Mouse (Mus musculus): ENCODE results near the gene Hoxc5.

Gene Hoxc5

DNA sequence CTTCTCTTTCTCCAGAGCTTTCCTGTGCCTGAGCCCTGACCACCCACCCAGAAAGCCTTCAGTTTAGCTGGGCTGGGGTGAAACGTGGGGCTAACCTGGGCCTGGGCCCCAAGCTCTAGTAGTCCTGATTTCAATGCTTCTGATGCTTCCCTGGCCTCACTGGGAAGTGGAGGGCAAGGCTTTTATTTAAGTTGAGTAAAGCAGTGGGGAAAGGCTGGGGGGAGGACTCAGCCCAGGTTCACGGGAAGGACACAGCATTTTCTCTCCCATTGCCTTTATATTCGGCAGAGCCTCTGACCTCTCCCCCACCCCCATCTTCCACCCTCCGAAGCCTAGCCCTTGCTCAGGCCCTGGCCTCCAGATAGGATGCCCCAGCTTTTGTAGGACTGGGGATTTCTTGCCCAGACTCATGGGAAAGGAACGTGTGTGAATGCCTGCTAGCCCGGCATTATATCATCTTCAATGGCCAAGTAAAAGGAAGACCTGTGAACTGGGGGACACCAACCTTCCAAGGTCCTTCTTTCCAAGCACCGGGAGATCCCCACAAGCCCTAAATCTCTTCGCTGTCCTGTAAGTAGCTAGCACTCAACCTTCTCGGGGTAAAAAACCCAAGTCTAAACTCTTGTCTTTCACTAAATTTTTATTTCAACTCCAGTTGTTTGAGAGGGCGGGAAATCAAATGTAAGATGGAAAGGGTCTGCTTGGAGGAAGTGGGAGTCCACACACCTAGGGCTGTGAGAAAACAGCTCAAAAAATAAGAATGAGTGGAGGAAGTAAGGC, 71.6 kb downstream of the Hoxc5 start:
- DNase-seq (ENCODE audit: low spot score), result no peak

DNA sequence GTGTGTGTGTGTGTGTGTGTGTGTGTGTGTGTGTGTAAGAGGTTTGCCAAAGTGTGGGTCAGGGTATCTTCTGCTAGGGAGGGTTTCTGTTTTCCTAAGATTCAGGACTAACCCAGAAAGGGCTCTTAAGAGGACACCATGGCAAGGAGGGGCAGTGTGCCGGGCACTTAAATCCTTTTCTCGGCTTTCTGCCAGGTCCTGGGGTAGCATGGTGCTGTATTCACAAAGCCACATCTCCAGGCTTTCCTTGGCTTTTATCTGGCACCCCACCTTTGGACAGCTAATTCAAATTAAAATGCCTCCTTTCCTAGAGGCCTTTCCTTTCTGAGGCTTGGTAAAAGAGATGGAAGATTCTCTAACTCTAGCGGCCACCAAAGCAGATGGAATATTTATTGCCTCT, 72.4 kb downstream of the Hoxc5 start:
- DNase-seq (ENCODE audit: low spot score), result no peak

DNA sequence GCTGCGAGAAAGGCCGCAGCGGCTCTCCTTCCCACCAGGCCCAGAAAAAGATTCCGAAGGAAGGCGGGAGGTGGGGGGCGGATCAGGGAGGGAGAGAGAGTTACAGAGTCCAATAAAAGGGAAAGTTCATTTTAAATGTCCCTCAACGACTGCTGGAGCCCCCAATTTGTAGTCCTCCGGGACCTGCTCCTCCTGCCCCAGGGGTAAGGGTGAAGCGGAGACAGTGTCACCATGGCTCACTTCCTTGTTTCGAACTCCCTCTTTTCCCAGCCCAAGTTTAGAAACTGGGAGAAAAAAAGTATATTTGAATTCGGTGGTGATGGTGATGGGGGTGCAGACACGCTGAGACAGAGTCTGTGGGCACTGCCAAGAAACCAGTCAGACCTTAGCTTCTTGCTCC, 73.4 kb downstream of the Hoxc5 start:
- no peak for DNase-seq (ENCODE audit: low spot score)

DNA sequence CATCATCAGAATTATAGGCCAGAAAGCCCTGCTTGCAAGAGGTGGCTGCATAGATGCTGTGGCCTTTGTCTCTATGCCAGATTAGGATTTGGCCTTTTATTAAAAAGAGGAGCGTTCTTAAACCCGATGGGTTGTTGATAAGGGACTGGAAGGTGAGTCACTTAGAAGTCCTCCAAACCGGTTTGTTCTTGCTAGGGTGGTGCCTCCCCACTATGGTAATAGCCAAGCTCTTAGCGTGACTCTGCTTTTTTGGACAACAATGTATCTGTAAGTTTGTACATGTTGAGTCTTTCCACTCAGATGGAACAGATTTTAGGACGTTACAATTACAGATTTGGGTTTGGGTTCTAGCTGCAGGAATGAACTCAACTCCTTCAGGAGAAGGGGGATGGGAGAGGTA, 74.4 kb downstream of the Hoxc5 start:
- DNase-seq (ENCODE audit: low spot score), result no peak

DNA sequence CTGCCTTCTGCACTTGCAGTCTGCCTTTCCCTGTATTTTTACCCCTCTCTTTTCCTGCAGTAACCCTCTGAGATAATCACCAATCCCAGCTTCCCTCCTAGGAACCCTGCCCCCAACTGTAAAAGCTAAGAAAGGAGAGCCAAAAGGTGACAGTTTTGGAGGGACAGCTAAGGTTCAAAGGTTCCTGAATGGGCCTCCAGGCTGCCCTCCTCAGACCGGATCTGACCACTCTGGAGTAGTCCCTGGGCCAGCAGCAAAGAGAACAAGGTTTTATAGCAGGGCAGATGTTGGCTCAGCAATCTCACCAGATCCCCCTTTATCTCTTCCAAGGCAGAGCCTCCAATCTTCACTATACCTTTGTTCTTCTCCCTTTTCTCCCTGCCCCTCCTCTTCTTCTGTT, 75.0 kb downstream of the Hoxc5 start:
- no peak for DNase-seq (ENCODE audit: low spot score)

DNA sequence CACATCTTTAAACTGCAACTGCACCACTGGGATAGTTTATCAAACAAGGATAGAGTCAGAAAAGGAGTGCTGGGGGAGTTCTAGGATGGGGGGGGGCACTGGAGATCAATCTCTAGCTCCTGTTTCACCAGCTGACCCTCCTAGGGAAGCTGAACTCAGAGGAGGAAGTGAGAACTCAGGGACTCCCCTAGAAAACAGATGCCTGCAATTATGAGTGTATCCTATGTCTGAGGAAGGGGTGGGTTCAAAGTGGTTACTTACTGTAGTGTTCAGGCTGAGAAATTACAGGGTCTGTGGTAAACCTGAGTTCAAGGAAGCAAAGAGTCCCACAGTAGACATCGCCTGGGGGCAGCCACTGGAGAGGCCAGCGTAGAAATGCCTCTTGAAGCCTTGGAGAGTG, 84.4 kb downstream of the Hoxc5 start:
- DNase-seq (ENCODE audit: low spot score), result no peak

DNA sequence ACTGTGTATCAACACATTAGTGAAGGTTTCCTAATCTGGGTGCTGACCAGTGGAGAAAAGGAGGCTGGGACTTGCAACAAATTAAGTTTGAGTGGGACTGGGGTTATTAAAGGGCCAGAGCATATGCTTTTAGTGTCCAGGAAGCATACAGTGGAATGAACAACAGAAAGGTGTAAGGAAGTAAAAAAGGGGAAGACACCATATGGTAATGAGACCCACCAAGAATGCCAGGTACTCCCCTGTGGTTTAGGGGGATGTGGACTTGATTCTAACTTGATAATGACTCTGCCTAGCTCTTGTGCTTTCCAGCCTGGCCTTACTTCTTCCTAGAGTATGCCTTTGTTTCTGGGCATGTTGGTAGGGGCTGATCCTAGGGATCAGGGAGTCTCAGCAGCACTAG, 86.0 kb downstream of the Hoxc5 start:
- DNase-seq (ENCODE audit: low spot score), result no peak

DNA sequence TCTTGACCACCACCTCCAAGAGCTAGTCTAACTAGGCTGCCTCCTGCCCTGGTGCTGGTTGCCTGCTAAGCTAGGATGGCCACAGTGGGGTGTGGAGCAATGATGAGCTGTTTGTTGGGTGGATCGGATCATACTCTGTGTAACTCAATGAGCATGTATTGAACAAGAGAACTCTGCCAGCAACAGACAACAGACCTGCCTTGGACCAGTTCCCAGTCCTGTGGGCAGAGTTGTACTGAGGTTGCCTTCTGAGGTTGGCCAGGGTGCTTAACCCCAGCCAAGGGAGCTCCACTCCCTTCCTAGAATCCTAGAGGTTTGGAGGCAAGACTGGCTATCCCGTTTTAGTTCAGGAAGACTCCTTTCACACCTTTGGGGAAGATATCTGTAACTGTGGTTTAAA, 89.2 kb downstream of the Hoxc5 start:
- DNase-seq (ENCODE audit: low spot score), result no peak

DNA sequence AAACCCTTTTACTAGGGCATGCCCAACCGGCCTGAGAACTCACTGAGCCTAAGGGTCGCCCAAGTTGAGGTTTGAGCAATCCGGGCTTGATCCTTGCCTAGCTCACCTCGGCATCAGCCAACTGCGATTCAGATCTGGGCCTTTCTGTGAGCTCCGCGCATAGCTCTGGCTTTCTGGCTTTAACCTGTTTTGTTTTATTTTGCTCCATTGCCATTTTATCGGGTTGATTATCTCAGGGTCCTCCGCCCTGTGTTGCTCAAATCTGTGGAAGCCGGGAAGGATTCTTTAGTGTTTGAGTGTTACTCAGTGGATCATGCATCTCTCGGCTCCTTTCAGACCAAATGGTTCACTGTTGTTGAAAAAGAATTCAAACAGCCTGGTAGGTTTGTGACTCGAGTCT, 91.5 kb downstream of the Hoxc5 start:
- no peak for DNase-seq (ENCODE audit: low spot score)

DNA sequence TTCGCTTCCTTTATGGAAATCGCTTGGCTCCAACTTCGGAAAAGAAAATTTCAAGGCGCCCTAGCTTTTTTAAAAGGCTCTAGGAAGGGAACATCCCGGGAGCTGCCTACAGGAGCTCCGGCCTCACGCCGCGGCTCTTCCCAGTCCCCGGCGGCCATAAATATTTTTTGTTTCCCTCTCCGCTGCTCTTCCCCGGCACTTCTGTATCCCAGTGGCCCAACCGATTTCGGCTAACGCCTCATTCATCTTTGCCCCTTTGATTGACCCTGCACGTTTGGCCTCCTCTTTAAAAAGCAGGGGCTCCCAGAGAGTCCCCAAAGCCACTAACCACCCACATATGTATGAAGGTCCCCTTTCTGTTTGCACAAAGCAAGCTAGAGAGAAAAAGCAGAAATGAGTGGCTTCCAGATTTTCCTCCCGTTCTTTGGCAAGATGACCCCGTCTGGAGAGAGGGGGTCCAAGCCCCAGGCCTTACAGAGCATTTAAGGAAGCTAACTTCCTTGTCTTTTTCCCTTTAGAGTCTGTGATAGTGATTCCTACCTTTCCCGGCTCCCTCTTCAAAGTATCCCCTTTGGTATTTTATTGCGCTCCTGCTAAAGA, 92.2 kb downstream of the Hoxc5 start:
- DNase-seq (ENCODE audit: low spot score), result no peak

DNA sequence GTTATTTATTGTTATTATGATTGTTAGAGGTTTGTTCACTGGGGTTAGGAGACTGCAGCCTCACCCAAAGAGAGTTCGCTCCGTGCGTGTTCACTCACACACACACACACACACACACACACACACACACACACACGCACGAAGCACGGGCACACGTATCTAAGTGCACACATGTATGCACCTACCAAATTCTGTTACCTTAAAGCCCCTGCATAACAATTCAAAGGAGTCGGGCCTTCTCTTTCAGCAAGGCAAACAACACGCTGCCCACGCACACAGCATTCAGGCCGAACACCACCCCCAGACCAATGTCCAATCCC, 92.7 kb downstream of the Hoxc5 start:
- DNase-seq (ENCODE audit: low spot score), result no peak

DNA sequence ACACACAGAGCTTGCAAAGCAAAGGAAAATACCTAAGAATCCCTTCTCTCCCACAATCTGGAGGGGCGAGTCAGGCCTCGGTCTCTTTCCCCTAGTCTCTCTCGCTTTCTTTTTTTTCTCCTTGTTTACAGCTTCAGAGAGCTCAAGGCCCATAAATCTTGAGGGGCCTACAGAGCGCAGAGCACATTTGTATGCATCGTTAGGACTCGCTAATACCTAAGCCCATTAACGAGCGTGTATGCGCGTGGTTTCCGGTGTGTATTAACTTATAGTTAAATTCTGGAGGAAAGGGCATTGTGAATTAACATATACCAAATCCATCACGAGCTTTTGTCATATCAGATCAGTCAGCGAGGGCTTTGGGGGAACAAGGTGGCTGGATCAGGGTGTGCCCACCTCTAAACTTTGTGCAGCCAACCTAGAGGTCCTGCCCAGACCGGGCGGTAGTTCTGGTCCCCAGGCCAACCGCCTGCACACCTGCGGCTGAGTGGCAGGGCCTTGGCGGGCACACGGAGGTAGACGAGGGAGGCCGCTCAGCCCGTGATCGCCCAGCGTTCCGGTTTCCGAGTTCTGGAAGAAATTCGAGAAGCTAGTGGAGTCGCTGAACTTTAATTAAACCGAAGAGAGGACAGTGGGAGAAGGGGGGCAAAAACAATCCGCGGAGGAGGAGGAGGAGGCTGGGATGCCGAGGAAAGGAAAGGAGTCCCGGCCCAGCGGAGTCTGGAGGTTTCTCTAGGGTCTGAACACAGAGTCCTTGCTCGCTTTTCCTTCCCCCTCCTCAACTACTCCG, 93.3 kb downstream of the Hoxc5 start:
- no peak for DNase-seq (ENCODE audit: low spot score)

DNA sequence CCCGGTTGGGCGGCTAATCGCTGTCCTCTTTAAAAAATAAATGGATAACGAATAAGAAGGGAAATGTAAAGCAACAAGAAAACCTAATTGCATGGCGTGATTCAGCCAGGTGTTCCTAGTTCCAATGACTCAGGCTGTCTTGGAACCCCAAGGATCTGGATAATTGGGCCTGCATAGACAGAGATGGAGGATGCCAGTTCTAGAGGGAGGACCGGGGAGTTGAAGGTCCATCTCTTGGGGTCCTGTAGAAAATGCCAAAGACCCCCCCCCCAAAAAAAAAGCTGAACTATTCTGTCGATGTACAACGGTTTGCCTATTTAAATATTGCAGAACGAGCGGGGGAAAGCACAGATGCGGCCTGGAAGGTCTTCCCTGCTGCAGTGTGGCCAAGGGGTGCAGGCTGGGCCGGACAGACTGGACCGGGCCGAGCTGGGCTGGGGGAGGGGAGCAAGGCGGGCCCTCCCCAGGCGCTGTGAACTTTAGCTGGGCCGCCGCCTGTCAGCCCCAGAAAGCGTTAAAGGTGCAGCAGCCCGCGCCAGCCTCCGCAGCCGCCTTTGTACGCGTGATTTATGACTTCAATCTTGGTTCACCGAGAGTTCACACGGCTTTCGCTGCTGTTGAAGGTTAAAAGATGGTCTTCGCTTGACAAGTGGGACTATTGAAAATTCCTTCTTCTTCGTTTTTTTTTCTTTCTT, 94.0 kb downstream of the Hoxc5 start:
- DNase-seq (ENCODE audit: low spot score), result no peak

DNA sequence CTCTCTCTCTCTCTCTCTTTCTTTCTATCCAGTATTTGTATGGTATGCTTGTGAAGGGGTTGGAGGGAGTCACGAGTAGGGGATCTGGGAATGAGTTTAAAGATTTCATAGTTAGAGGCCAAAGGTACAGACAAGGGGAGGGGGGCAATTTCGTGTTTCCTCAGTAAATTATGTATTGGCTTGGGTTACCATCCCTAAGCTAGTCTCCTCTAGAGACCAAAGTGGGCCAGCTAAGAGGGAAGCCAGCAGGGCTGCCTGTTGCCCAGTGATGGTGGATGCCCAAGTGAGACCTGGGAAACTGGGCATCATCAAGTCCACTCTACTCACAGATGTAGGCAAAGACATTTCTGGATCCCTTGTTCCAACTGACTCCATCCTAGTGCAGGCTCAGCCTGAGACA, 94.7 kb downstream of the Hoxc5 start:
- DNase-seq (ENCODE audit: low spot score), result no peak

DNA sequence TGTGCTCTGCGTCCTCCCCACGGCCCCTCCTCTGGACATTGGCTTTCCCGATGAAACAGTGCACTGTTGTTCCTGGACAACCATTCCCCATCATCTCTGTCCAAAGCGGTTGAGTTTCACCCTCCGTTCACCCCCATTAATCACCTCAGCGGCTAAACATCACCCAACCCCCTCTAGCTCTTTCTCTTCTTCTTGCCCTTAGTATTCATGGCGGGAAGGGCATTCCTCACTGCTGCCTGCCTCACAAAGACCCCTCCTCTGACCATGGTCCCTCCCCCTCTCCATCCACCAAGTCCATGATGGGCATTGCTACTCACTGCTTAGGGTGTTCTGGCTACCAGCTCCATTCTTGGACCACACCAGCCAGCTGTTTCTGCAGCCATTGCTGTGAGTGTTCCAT, 98.4 kb downstream of the Hoxc5 start:
- no peak for DNase-seq (ENCODE audit: low spot score)
